Mouse (Mus musculus) lung, adult 2 months (tissue): Measurements from ENCODE around the gene Mta3.

Source experiments
- CTCF ChIP-seq: fragments of 200-500 bp; IDR thresholded peaks from 2 replicates; pipeline ENCODE4 v1.5.1; 2011; ENCODE audit warnings: mild to moderate bottlenecking, low read length, control low read depth; ENCODE audit not compliant: insufficient read depth
- POLR2A ChIP-seq: fragments of 200-500 bp; IDR thresholded peaks from 2 replicates; pipeline ENCODE4 v1.6.1; 2011; ENCODE audit warnings: low read depth, mild to moderate bottlenecking, control low read depth, low read length, borderline replicate concordance; ENCODE audit errors: extremely low read depth

DNA sequence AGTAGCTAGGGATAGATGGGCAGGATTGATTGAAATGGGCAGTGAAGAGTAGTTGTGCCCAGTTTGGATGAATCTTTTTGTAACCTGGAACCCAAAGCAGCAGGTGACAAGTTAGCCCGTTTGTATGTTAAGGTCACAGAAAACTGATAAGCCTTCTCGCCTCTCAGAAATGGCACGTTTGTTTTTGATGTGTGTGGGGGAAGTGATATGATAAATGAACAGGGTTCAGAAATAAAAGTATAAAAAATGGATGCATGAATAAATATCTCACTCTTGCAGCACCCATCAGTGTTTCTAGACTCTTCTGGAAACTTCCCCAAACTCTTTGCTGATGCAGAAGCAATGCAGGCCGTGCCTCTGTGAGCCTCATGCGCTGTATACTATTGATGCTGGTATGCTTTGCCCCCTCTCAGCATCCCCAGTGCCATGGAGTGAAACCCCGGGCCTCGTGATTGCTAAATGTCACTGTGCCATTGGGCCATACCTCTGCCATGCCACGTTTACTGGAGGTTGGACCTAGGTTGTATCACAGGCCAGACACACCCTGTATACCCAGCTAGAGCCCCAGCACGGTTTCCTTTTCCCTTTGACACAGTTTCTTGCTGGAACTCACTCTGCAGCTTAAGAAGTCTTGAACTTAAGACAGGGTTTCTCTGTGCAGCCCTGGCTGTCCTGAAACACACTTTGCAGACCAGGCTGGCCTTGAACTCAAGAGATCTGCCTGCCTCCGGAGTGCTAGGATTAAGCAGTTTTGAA is 41.6 kb downstream of the Mta3 start:
- TF ChIP-seq CTCF: no peak
- no peak for TF ChIP-seq POLR2A
